Mouse (Mus musculus): ENCODE measurements around the gene Mthfr. TPM values are rescaled to one million over a fixed set of nuclear protein-coding genes. Genes with fewer than 3 reads are reported as not detected.
A peak's percentile ranks its signal among the peaks of the same experiment; 100 is the strongest.

The Mthfr gene
- polyA plus RNA-seq, 1 experiment from 2014 or later: 19.7 TPM

- 77% methylated on average over 7 of the region's 7 CpGs for WGBS
- peaks cover 70% of the 10 kb centered on the region for H3K36me3 ChIP-seq (ENCODE audit: control insufficient read depth, insufficient read depth, low read length)
- ATAC-seq (ENCODE audit: low FRiP score, low TSS enrichment): no peak
- no peak overlapping the region for H3K27ac ChIP-seq (ENCODE audit: low read depth, low read length)
- H3K27me3 ChIP-seq (ENCODE audit: control insufficient read depth, insufficient read depth, low read length): no peaks in the 10 kb centered on the region
- no peaks in the 10 kb centered on the region for H3K9me3 ChIP-seq (ENCODE audit: control insufficient read depth, low read length)
- H3K4me3 ChIP-seq (ENCODE audit: low read length): no peak overlapping the region
- H3K4me1 ChIP-seq (ENCODE audit: control insufficient read depth, insufficient read depth, low read length): no peaks in the 10 kb centered on the region
- H3K4me2 ChIP-seq (replicated peaks; ENCODE audit: low read depth, low read length): no peak overlapping the region
- H3K9ac ChIP-seq (ENCODE audit: low read depth, low read length): no peak overlapping the region
These were observed 17.4 kb downstream of the Mthfr start for GRCm38 (mm10) chr4:148056246-148056645.

GRCm38 (mm10) chr4:148056801-148057200, 17.9 kb downstream of the Mthfr start:
- WGBS: 63% methylated on average over 4 of the region's 4 CpGs

GRCm38 (mm10) chr4:148057661-148058209, 18.9 kb downstream of the Mthfr start:
- WGBS: 73% methylated on average over 5 of the region's 5 CpGs
- Histone ChIP-seq H3K4me3 (ENCODE audit: low read length) (no peak overlapping the region), H3K27me3 (ENCODE audit: control insufficient read depth, insufficient read depth, low read length) (no peaks in the 10 kb centered on the region), H3K4me2 (replicated peaks; ENCODE audit: low read depth, low read length) (no peak overlapping the region), H3K9ac (ENCODE audit: low read depth, low read length) (no peak overlapping the region), H3K36me3 (ENCODE audit: control insufficient read depth, insufficient read depth, low read length) (peaks cover 55% of the 10 kb centered on the region), H3K4me1 (ENCODE audit: control insufficient read depth, insufficient read depth, low read length) (no peaks in the 10 kb centered on the region), H3K27ac (ENCODE audit: low read depth, low read length) (no peak overlapping the region), H3K9me3 (ENCODE audit: control insufficient read depth, low read length) (no peaks in the 10 kb centered on the region)
- ATAC-seq (ENCODE audit: low FRiP score, low TSS enrichment): no peak

More at GRCm38 (mm10) chr4:148056801-148057200, 17.9 kb downstream of the Mthfr start:
- H3K9me3 ChIP-seq (ENCODE audit: control insufficient read depth, low read length): no peaks in the 10 kb centered on the region
- no peaks in the 10 kb centered on the region for H3K27me3 ChIP-seq (ENCODE audit: control insufficient read depth, insufficient read depth, low read length)
- H3K4me2 ChIP-seq (replicated peaks; ENCODE audit: low read depth, low read length): no peak overlapping the region
- peaks cover 64% of the 10 kb centered on the region for H3K36me3 ChIP-seq (ENCODE audit: control insufficient read depth, insufficient read depth, low read length)
- no peak overlapping the region for H3K27ac ChIP-seq (ENCODE audit: low read depth, low read length)
- H3K4me1 ChIP-seq (ENCODE audit: control insufficient read depth, insufficient read depth, low read length): no peaks in the 10 kb centered on the region
- H3K4me3 ChIP-seq (ENCODE audit: low read length): no peak overlapping the region
- no peak for ATAC-seq (ENCODE audit: low FRiP score, low TSS enrichment)
- no peak overlapping the region for H3K9ac ChIP-seq (ENCODE audit: low read depth, low read length)

- ATAC-seq (ENCODE audit: low FRiP score, low TSS enrichment): no peak
These were observed 19.4 kb downstream of the Mthfr start for GRCm38 (mm10) chr4:148058218-148058819.

GRCm38 (mm10) chr4:148058993-148059392, 20.1 kb downstream of the Mthfr start:
- Histone ChIP-seq H3K4me1 (ENCODE audit: control insufficient read depth, insufficient read depth, low read length) (no peaks in the 10 kb centered on the region), H3K4me3 (ENCODE audit: low read length) (no peak overlapping the region), H3K27ac (ENCODE audit: low read depth, low read length) (no peak overlapping the region), H3K9me3 (ENCODE audit: control insufficient read depth, low read length) (no peaks in the 10 kb centered on the region), H3K9ac (ENCODE audit: low read depth, low read length) (no peak overlapping the region), H3K36me3 (ENCODE audit: control insufficient read depth, insufficient read depth, low read length) (peaks cover 42% of the 10 kb centered on the region), H3K27me3 (ENCODE audit: control insufficient read depth, insufficient read depth, low read length) (no peaks in the 10 kb centered on the region), H3K4me2 (replicated peaks; ENCODE audit: low read depth, low read length) (no peak overlapping the region)
- no peak for ATAC-seq (ENCODE audit: low FRiP score, low TSS enrichment)
- WGBS: 94% methylated on average over 6 of the region's 6 CpGs

More at GRCm38 (mm10) chr4:148058218-148058819, 19.4 kb downstream of the Mthfr start:
- no peaks in the 10 kb centered on the region for H3K9me3 ChIP-seq (ENCODE audit: control insufficient read depth, low read length)
- no peaks in the 10 kb centered on the region for H3K27me3 ChIP-seq (ENCODE audit: control insufficient read depth, insufficient read depth, low read length)
- WGBS: 90% methylated on average over 9 of the region's 9 CpGs
- H3K27ac ChIP-seq (ENCODE audit: low read depth, low read length): no peak overlapping the region
- no peak overlapping the region for H3K9ac ChIP-seq (ENCODE audit: low read depth, low read length)
- H3K4me1 ChIP-seq (ENCODE audit: control insufficient read depth, insufficient read depth, low read length): no peaks in the 10 kb centered on the region
- no peak overlapping the region for H3K4me3 ChIP-seq (ENCODE audit: low read length)
- peaks cover 49% of the 10 kb centered on the region for H3K36me3 ChIP-seq (ENCODE audit: control insufficient read depth, insufficient read depth, low read length)
- no peak overlapping the region for H3K4me2 ChIP-seq (replicated peaks; ENCODE audit: low read depth, low read length)

- Histone ChIP-seq H3K9ac (ENCODE audit: low read depth, low read length) (no peak overlapping the region), H3K27me3 (ENCODE audit: control insufficient read depth, insufficient read depth, low read length) (no peaks in the 10 kb centered on the region), H3K27ac (ENCODE audit: low read depth, low read length) (no peak overlapping the region), H3K4me3 (ENCODE audit: low read length) (no peak overlapping the region), H3K36me3 (ENCODE audit: control insufficient read depth, insufficient read depth, low read length) (peaks cover 33% of the 10 kb centered on the region), H3K4me1 (ENCODE audit: control insufficient read depth, insufficient read depth, low read length) (no peaks in the 10 kb centered on the region), H3K9me3 (ENCODE audit: control insufficient read depth, low read length) (no peaks in the 10 kb centered on the region), H3K4me2 (replicated peaks; ENCODE audit: low read depth, low read length) (no peak overlapping the region)
- peak; percentile 66 for ATAC-seq (ENCODE audit: low FRiP score, low TSS enrichment)
- WGBS: 49% methylated on average over 13 of the region's 13 CpGs
These were observed 21.5 kb downstream of the Mthfr start for GRCm38 (mm10) chr4:148060120-148061085.

GRCm38 (mm10) chr4:148061086-148061480, 22.2 kb downstream of the Mthfr start:
- ATAC-seq (ENCODE audit: low FRiP score, low TSS enrichment): no peak

GRCm38 (mm10) chr4:148065702-148066400, 27.0 kb downstream of the Mthfr start:
- Histone ChIP-seq H3K27ac (ENCODE audit: low read depth, low read length) (no peak overlapping the region), H3K4me1 (ENCODE audit: control insufficient read depth, insufficient read depth, low read length) (peaks cover 11% of the 10 kb centered on the region), H3K4me2 (replicated peaks; ENCODE audit: low read depth, low read length) (no peak overlapping the region), H3K36me3 (ENCODE audit: control insufficient read depth, insufficient read depth, low read length) (no peaks in the 10 kb centered on the region), H3K9ac (ENCODE audit: low read depth, low read length) (no peak overlapping the region), H3K27me3 (ENCODE audit: control insufficient read depth, insufficient read depth, low read length) (no peaks in the 10 kb centered on the region), H3K4me3 (ENCODE audit: low read length) (no peak overlapping the region), H3K9me3 (ENCODE audit: control insufficient read depth, low read length) (no peaks in the 10 kb centered on the region)
- ATAC-seq (ENCODE audit: low FRiP score, low TSS enrichment): peak; percentile 68; the same call in 1 of the 2 replicates
- WGBS: 20% methylated on average over 6 of the region's 6 CpGs

More at GRCm38 (mm10) chr4:148061086-148061480, 22.2 kb downstream of the Mthfr start:
- Histone ChIP-seq H3K9ac (ENCODE audit: low read depth, low read length) (no peak overlapping the region), H3K27me3 (ENCODE audit: control insufficient read depth, insufficient read depth, low read length) (no peaks in the 10 kb centered on the region), H3K4me2 (replicated peaks; ENCODE audit: low read depth, low read length) (no peak overlapping the region), H3K36me3 (ENCODE audit: control insufficient read depth, insufficient read depth, low read length) (peaks cover 26% of the 10 kb centered on the region), H3K4me3 (ENCODE audit: low read length) (no peak overlapping the region), H3K9me3 (ENCODE audit: control insufficient read depth, low read length) (no peaks in the 10 kb centered on the region), H3K27ac (ENCODE audit: low read depth, low read length) (no peak overlapping the region), H3K4me1 (ENCODE audit: control insufficient read depth, insufficient read depth, low read length) (peaks cover 3% of the 10 kb centered on the region)
- 91% methylated on average over 9 of the region's 9 CpGs for WGBS

Data from kidney, embryonic 14.5 days (tissue).